Mouse (Mus musculus) heart, postnatal 0 days (tissue): ENCODE results near the gene Il9r.

Experiments used
- CTCF ChIP-seq: IDR thresholded peaks from 2 replicates; pipeline ENCODE4 v1.5.1; 2016; ENCODE audit warnings: antibody characterized with exemption, control low read depth, low read depth
- EP300 ChIP-seq: IDR thresholded peaks from 2 replicates; pipeline ENCODE4 v1.6.1; 2016; ENCODE audit warnings: antibody characterized with exemption, low read depth

GRCm38 (mm10) chr11:32181973-32182868, 17.9 kb downstream of the Il9r start:
- TF ChIP-seq CTCF (peak; percentile 91), EP300 (no peak)
